Mouse (Mus musculus): Measurements from ENCODE around the gene Cdk19. TPM values are rescaled to one million over a fixed set of nuclear protein-coding genes. Genes with fewer than 3 reads are reported as not detected.

The Cdk19 gene
- total and polyA plus RNA-seq, 3 experiments: 3.3 to 4.7 (median 4.0) TPM

DNA sequence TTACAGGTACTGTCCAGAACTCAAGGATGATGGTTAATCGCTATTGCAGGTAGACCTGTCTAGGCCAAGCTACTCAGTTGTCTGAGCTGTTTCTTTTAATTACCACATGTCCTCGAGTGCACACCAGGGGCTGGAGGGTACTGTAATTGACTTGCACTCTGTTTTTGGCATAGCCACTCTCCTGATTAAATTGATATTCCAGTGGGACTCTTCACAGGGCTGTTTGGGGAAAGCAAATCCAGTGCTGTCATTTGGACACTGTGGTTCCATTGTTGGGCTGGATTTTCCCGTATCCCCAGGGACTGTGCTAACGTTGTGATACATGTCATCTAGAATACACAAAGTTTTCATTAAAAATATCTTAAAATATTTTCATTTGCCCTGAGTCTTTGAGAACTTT, 11.8 kb downstream of the Cdk19 start:
- H3K4me1 ChIP-seq (ENCODE audit: control insufficient read depth in 1 of 2, insufficient read depth in 2 of 2): peaks cover 0 to 18% of the 10 kb centered on the region in 2 experiments; a peak in 1 of 4 replicates
- TF ChIP-seq MYC (IDR thresholded peaks at IDR 0.05; ENCODE audit: low read depth, low read length): no peak
- TF ChIP-seq ZNF384 (IDR thresholded peaks at IDR 0.05; ENCODE audit: low read depth, low read length): no peak
- TF ChIP-seq SMC3 (IDR thresholded peaks at IDR 0.05; ENCODE audit: low read depth, low read length): no peak
- TF ChIP-seq ZKSCAN1 (IDR thresholded peaks at IDR 0.05; ENCODE audit: borderline replicate concordance, low read depth, low read length): no peak
- TF ChIP-seq CHD1 (IDR thresholded peaks at IDR 0.05; ENCODE audit: low read depth, low read length): no peak
- TF ChIP-seq CTCF (conservative IDR thresholded peaks at IDR 0.05 in 1 of 2, IDR thresholded peaks at IDR 0.05 in 1 of 2; ENCODE audit: low read depth in 2 of 2, low read length in 2 of 2): no peak
- no peaks in the 10 kb centered on the region for H3K36me3 ChIP-seq (replicated peaks in 1 of 2; ENCODE audit: control insufficient read depth in 1 of 2, insufficient read depth in 1 of 2, low read length in 1 of 2)
- no peaks in the 10 kb centered on the region for H3K27me3 ChIP-seq (replicated peaks)
- H3K9ac ChIP-seq (ENCODE audit: insufficient read depth, low read depth): no peak overlapping the region
- no peaks in the 10 kb centered on the region for H3K9me3 ChIP-seq (replicated peaks; ENCODE audit: low read length)
- dilution Hi-C loops (cut with MboI; ENCODE audit: extremely low pct_ligation_motif_present, extremely low pct_unique_long_range_greater_than_20kb, low sequenced_read_pairs): no loop called here
- DNase-seq (ENCODE audit: extremely low read depth): no peak
- H3K79me2 ChIP-seq (replicated peaks; ENCODE audit: control insufficient read depth, extremely low read depth, insufficient read depth, poor library complexity, severe bottlenecking): peaks cover 6% of the 10 kb centered on the region; the same call in 1 of the 2 replicates
- no peak overlapping the region for H3K4me2 ChIP-seq (ENCODE audit: insufficient read depth, low read depth, poor library complexity, severe bottlenecking)
- no peak overlapping the region for H3K4me3 ChIP-seq (replicated peaks in 1 of 3; ENCODE audit: low read depth in 2 of 3, low read length in 2 of 3, poor library complexity in 1 of 3)
- no peak overlapping the region for H3K27ac ChIP-seq (ENCODE audit: insufficient read depth, low read depth)
- in situ Hi-C loops (cut with MboI; ENCODE audit: low pct_ligation_motif_present, low pct_unique_long_range_greater_than_20kb, low sequenced_read_pairs): loop anchor here (25.0 kb wide), 1 partner anchor 161 kb away; no protein-coding TSS in a partner anchor

DNA sequence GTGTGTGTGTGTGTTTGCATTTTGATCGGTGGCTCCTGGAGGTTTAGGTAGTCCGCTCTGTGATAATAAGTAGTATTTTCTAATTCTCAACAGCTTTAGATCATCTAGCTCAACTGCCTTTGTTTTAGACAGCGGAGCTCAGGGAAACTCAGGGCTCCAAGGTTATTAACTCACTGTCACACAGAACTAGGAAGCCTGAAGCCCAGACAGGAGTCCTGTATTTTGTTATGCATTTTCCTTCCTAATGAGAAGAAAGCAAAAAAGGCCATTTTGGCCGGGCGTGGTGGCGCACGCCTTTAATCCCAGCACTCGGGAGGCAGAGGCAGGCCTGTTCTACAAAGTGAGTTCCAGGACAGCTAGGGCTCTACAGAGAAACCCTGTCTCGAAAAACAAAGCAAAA, 14.7 kb downstream of the Cdk19 start:
- Histone ChIP-seq H3K4me3 (replicated peaks in 1 of 3; ENCODE audit: low read depth in 2 of 3, low read length in 2 of 3, poor library complexity in 1 of 3) (no peak overlapping the region), H3K27ac (ENCODE audit: insufficient read depth, low read depth) (no peak overlapping the region), H3K79me2 (replicated peaks; ENCODE audit: control insufficient read depth, extremely low read depth, insufficient read depth, poor library complexity, severe bottlenecking) (peaks cover 6% of the 10 kb centered on the region; the same call in 1 of the 2 replicates), H3K36me3 (replicated peaks in 1 of 2; ENCODE audit: control insufficient read depth in 1 of 2, insufficient read depth in 1 of 2, low read length in 1 of 2) (peaks cover 0 to 3% of the 10 kb centered on the region in 2 experiments), H3K9me3 (replicated peaks; ENCODE audit: low read length) (no peaks in the 10 kb centered on the region), H3K4me1 (ENCODE audit: control insufficient read depth in 1 of 2, insufficient read depth in 2 of 2) (peaks cover 0 to 12% of the 10 kb centered on the region in 2 experiments; a peak in 1 of 4 replicates), H3K9ac (ENCODE audit: insufficient read depth, low read depth) (no peak overlapping the region), H3K27me3 (replicated peaks) (no peaks in the 10 kb centered on the region), H3K4me2 (ENCODE audit: insufficient read depth, low read depth, poor library complexity, severe bottlenecking) (no peak overlapping the region)
- TF ChIP-seq MEF2A (IDR thresholded peaks at IDR 0.05; ENCODE audit: borderline replicate concordance, low read depth, low read length) (no peak), CTCF (conservative IDR thresholded peaks at IDR 0.05 in 1 of 2, IDR thresholded peaks at IDR 0.05 in 1 of 2; ENCODE audit: low read depth in 2 of 2, low read length in 2 of 2) (no peak), POLR2AphosphoS2 (IDR thresholded peaks at IDR 0.05; ENCODE audit: low read depth, low read length) (no peak), CHD2 (IDR thresholded peaks at IDR 0.05; ENCODE audit: low read length) (no peak), ZNF384 (IDR thresholded peaks at IDR 0.05; ENCODE audit: low read depth, low read length) (no peak), BHLHE40 (IDR thresholded peaks at IDR 0.05; ENCODE audit: low read depth, low read length) (no peak), MXI1 (IDR thresholded peaks at IDR 0.05; ENCODE audit: low read depth, low read length) (no peak), RCOR1 (conservative IDR thresholded peaks at IDR 0.05; ENCODE audit: low read depth, low read length) (no peak), PAX5 (IDR thresholded peaks at IDR 0.05; ENCODE audit: low read length) (no peak), MAX (IDR thresholded peaks at IDR 0.05; ENCODE audit: low read length) (no peak), NELFE (IDR thresholded peaks at IDR 0.05; ENCODE audit: low read depth, low read length) (no peak), ZMIZ1 (IDR thresholded peaks at IDR 0.05; ENCODE audit: low read depth, low read length) (no peak), E2F4 (IDR thresholded peaks at IDR 0.05; ENCODE audit: insufficient replicate concordance, low read depth, low read length) (no peak), USF2 (conservative IDR thresholded peaks at IDR 0.05; ENCODE audit: low read depth, low read length) (no peak), ZC3H11A (IDR thresholded peaks at IDR 0.05; ENCODE audit: low read depth, low read length) (no peak), SIN3A (IDR thresholded peaks at IDR 0.05; ENCODE audit: low read length) (no peak), CHD1 (IDR thresholded peaks at IDR 0.05; ENCODE audit: low read depth, low read length) (no peak), POLR2A (IDR thresholded peaks at IDR 0.05; ENCODE audit: low read depth, low read length) (no peak), EP300 (IDR thresholded peaks at IDR 0.05; ENCODE audit: low read length) (no peak)
- in situ Hi-C loops (cut with MboI; ENCODE audit: low pct_ligation_motif_present, low pct_unique_long_range_greater_than_20kb, low sequenced_read_pairs): loop anchor here (25.0 kb wide), 1 partner anchor 158 kb away; no protein-coding TSS in a partner anchor
- dilution Hi-C loops (cut with MboI; ENCODE audit: extremely low pct_ligation_motif_present, extremely low pct_unique_long_range_greater_than_20kb, low sequenced_read_pairs): no loop called here
- no peak for DNase-seq (ENCODE audit: extremely low read depth)

All from CH12.LX (cell line).